Mouse (Mus musculus) heart, adult 2 months (tissue): ENCODE results near the gene Sult3a1.

Experiments used
- CTCF ChIP-seq: fragments of 200-600 bp; IDR thresholded peaks from 2 replicates; pipeline ENCODE4 v1.8.1; 2022; ENCODE audit warnings: antibody characterized with exemption, mild to moderate bottlenecking, moderate library complexity
- EP300 ChIP-seq: fragments of 200-500 bp; IDR thresholded peaks from 2 replicates; pipeline ENCODE4 v1.6.1; 2011; ENCODE audit warnings: low read depth, low read length, control low read depth; ENCODE audit not compliant: insufficient read depth
- POLR2A ChIP-seq: fragments of 200-500 bp; IDR thresholded peaks from 2 replicates; pipeline ENCODE4 v1.6.1; 2011; ENCODE audit warnings: mild to moderate bottlenecking, low read depth, low read length, control low read depth; ENCODE audit not compliant: insufficient read depth

DNA sequence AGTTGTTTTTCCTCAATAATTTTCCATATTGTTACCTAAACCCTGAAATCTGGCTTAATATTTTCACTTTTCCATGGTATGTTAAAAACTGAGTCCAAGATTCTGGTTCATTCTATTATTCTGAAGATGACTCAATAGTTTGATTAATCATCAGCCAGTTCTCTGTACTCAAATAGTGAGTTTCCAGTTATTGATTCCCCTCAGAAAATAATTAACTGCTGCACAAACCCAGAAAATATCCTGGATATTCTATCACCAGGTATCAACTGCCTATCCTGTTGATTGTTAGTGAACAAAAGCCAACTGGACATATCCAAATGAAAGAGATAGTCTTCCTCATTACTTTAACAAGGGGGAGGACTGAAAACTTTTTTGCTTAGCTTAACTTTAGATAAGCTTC is 43.3 kb upstream of the Sult3a1 start:
- TF ChIP-seq POLR2A: no peak
- no peak for TF ChIP-seq CTCF
- no peak for TF ChIP-seq EP300
